In genomic region chr7:49496766-49497425, GRCm38 (mm10) we compare ENCODE assay signal across 8 mouse cellular contexts.
DNase-seq lines count a peak whose midpoint lies in the region; ATAC-seq lines count a peak whose summit lies in the region.

No protein-coding gene starts in this region.

- H3K4me1 ChIP-seq in intestine, embryonic 15.5 days (replicated peaks): peaks cover 19% of the 10 kb centered on the region
- peaks cover 9% of the 10 kb centered on the region; the same call in 1 of the 2 replicates for H3K4me1 ChIP-seq in neural tube, embryonic 14.5 days (ENCODE audit: control insufficient read depth, insufficient read depth, low read length)

- DNase-seq in frontal cortex, postnatal 14 days (ENCODE audit: low spot score in 2 of 2): no peak
- DNase-seq in thymus, postnatal 0 days (ENCODE audit: low spot score): peak; percentile 39
- no peak for DNase-seq in thymus, adult 18-20 months
- DNase-seq in spleen, adult 12 weeks (ENCODE audit: low spot score): no peak
- no peak for DNase-seq in adrenal gland, postnatal 10 days

- ATAC-seq in frontal cortex, adult (ENCODE audit: low TSS enrichment): peak; percentile 32; the same call in 1 of the 2 replicates
- ATAC-seq in intestine, embryonic 15.5 days: peak; percentile 84
- ATAC-seq in neural tube, embryonic 14.5 days (ENCODE audit: low read depth): peak; percentile 41; the same call in 1 of the 2 replicates

- WGBS in intestine, embryonic 15.5 days: 18% methylated on average over 13 of the region's 13 CpGs
- 22% methylated on average over 13 of the region's 13 CpGs for WGBS in neural tube, embryonic 14.5 days

- H3K27me3 ChIP-seq in intestine, embryonic 15.5 days (replicated peaks): no peaks in the 10 kb centered on the region
- H3K27me3 ChIP-seq in neural tube, embryonic 14.5 days (ENCODE audit: control insufficient read depth, insufficient read depth, low read length): no peaks in the 10 kb centered on the region

- no peaks in the 10 kb centered on the region for H3K9me3 ChIP-seq in intestine, embryonic 15.5 days
- no peaks in the 10 kb centered on the region for H3K9me3 ChIP-seq in neural tube, embryonic 14.5 days (ENCODE audit: control insufficient read depth, low read length)

- no peak overlapping the region for H3K4me3 ChIP-seq in intestine, embryonic 15.5 days (replicated peaks)
- H3K4me3 ChIP-seq in neural tube, embryonic 14.5 days (ENCODE audit: low read depth, low read length): no peak overlapping the region

- no peak overlapping the region; the same call in 1 of the 2 replicates for H3K27ac ChIP-seq in intestine, embryonic 15.5 days
- no peak overlapping the region for H3K27ac ChIP-seq in neural tube, embryonic 14.5 days (ENCODE audit: low read depth, low read length)

- peak overlapping the region; percentile 38; the same call in 1 of the 2 replicates for H3K4me2 ChIP-seq in intestine, embryonic 15.5 days (replicated peaks)
- H3K4me2 ChIP-seq in neural tube, embryonic 14.5 days (ENCODE audit: low read depth, low read length): no peak overlapping the region

- H3K36me3 ChIP-seq in intestine, embryonic 15.5 days: peaks cover 3% of the 10 kb centered on the region; the same call in 1 of the 2 replicates
- H3K36me3 ChIP-seq in neural tube, embryonic 14.5 days (ENCODE audit: control insufficient read depth, insufficient read depth, low read length): no peaks in the 10 kb centered on the region

- no peak overlapping the region for H3K9ac ChIP-seq in intestine, embryonic 15.5 days
- H3K9ac ChIP-seq in neural tube, embryonic 14.5 days (replicated peaks; ENCODE audit: low read depth, low read length): no peak overlapping the region

Comparison
In these comparisons a context has a peak if more than half of its experiments do, and no peak if none do; other contexts are left out.
1. ATAC-seq: peak in every context shown above with its lines; median percentile 84 in intestine, embryonic 15.5 days; 41 in neural tube, embryonic 14.5 days; 32 in frontal cortex, adult.